In the genomic region with DNA sequence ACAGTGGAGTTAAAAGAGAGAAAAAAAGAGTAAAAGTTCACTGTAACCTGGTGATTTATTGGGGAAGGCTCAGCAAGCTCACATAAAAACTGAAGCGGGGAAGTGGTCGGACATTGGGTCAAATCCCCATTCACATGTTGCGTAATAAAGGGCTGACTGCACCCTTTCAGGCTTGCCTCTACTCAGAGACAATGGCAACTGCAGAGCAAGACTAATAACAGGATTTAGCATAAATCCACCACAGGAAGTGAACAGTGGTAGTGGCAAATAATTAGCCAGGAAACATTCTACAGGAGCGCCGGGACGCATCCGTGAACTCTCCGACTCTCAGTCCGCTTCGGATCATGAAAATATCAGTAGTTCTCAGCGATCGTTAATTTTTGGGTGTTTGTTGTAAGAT, we compare ENCODE assay signal across 8 mouse cellular contexts.
DNase-seq lines count a peak whose midpoint lies in the region; ATAC-seq lines count a peak whose summit lies in the region.

No protein-coding gene starts in this region.

- ATAC-seq in intestine, embryonic 14.5 days (replicated peaks; ENCODE audit: low FRiP score, low TSS enrichment, low read depth) = peak; percentile 72
- peak; percentile 35; the same call in 1 of the 2 replicates for ATAC-seq in liver, embryonic 16.5 days (ENCODE audit: low read depth)
- ATAC-seq in stomach, embryonic 15.5 days (ENCODE audit: insufficient read depth, low FRiP score, low read depth) = peak; percentile 63; the same call in 1 of the 2 replicates
- no peak for ATAC-seq in inflammation-experienced regulatory T-cells, adult 6 months

- H3K36me3 ChIP-seq in intestine, embryonic 14.5 days (ENCODE audit: control insufficient read depth, insufficient read depth, low read length) = no peaks in the 10 kb centered on the region
- H3K36me3 ChIP-seq in liver, embryonic 16.5 days (ENCODE audit: control insufficient read depth, insufficient read depth) = no peaks in the 10 kb centered on the region
- no peaks in the 10 kb centered on the region for H3K36me3 ChIP-seq in stomach, embryonic 15.5 days

- no peaks in the 10 kb centered on the region for H3K27me3 ChIP-seq in intestine, embryonic 14.5 days (replicated peaks; ENCODE audit: control insufficient read depth, insufficient read depth, low read length)
- no peaks in the 10 kb centered on the region for H3K27me3 ChIP-seq in liver, embryonic 16.5 days (ENCODE audit: control insufficient read depth, insufficient read depth, low read depth, low read length)
- no peaks in the 10 kb centered on the region for H3K27me3 ChIP-seq in stomach, embryonic 15.5 days (replicated peaks)

- 0 out of 2 replicates have a peak overlapping the region, but pooled peaks have one; percentile 5 for H3K4me3 ChIP-seq in intestine, embryonic 14.5 days (ENCODE audit: low read depth, low read length)
- H3K4me3 ChIP-seq in liver, embryonic 16.5 days (ENCODE audit: low read depth, low read length) = peak overlapping the region; percentile 38
- peak overlapping the region; percentile 20 for H3K4me3 ChIP-seq in stomach, embryonic 15.5 days (replicated peaks)

- peak overlapping the region; percentile 51 for H3K4me2 ChIP-seq in intestine, embryonic 14.5 days (ENCODE audit: low read length)
- H3K4me2 ChIP-seq in liver, embryonic 16.5 days (ENCODE audit: low read depth, low read length) = peak overlapping the region; percentile 53
- H3K4me2 ChIP-seq in stomach, embryonic 15.5 days = peak overlapping the region; percentile 54

- no peak overlapping the region for H3K27ac ChIP-seq in intestine, embryonic 14.5 days (ENCODE audit: low read depth)
- H3K27ac ChIP-seq in liver, embryonic 16.5 days (ENCODE audit: low read length) = no peak overlapping the region
- H3K27ac ChIP-seq in stomach, embryonic 15.5 days = peak overlapping the region; percentile 7; the same call in 1 of the 2 replicates

- H3K9ac ChIP-seq in intestine, embryonic 14.5 days (ENCODE audit: low read length) = 0 out of 2 replicates have a peak overlapping the region, but pooled peaks have one; percentile 10
- no peak overlapping the region for H3K9ac ChIP-seq in liver, embryonic 16.5 days (ENCODE audit: low read depth, low read length)
- no peak overlapping the region for H3K9ac ChIP-seq in stomach, embryonic 15.5 days

- peaks cover 4% of the 10 kb centered on the region; the same call in 1 of the 2 replicates for H3K4me1 ChIP-seq in intestine, embryonic 14.5 days (replicated peaks; ENCODE audit: control insufficient read depth, insufficient read depth, low read length)
- H3K4me1 ChIP-seq in liver, embryonic 16.5 days (ENCODE audit: control insufficient read depth, low read depth, low read length) = no peaks in the 10 kb centered on the region; the same call in 1 of the 2 replicates
- no peaks in the 10 kb centered on the region for H3K4me1 ChIP-seq in stomach, embryonic 15.5 days

- 15% methylated on average over 12 of the region's 12 CpGs for WGBS in intestine, embryonic 14.5 days
- 9% methylated on average over 12 of the region's 12 CpGs for WGBS in liver, embryonic 16.5 days (ENCODE audit: insufficient replicate concordance)
- 2% methylated on average over 12 of the region's 12 CpGs for WGBS in stomach, embryonic 15.5 days

- DNase-seq in gastrocnemius, adult 18-20 months (ENCODE audit: low spot score) = peak; percentile 4
- DNase-seq in gastrocnemius, adult 8-10 months (ENCODE audit: low spot score in 2 of 2) = no peak
- DNase-seq in embryo, embryonic 10 days (ENCODE audit: low spot score) = peak; percentile 65
- DNase-seq in intestine, embryonic 14.5 days (ENCODE audit: low spot score) = peak; percentile 68
- DNase-seq in layer of hippocampus, postnatal 25 days (ENCODE audit: extremely low spot score in 1 of 2, low spot score in 1 of 2) = no peak

- no peaks in the 10 kb centered on the region for H3K9me3 ChIP-seq in intestine, embryonic 14.5 days (ENCODE audit: control insufficient read depth, low read length)
- no peaks in the 10 kb centered on the region for H3K9me3 ChIP-seq in liver, embryonic 16.5 days (replicated peaks; ENCODE audit: control insufficient read depth, low read length)
- H3K9me3 ChIP-seq in stomach, embryonic 15.5 days = no peaks in the 10 kb centered on the region

Comparison
In these comparisons a context has a peak if more than half of its experiments do, and no peak if none do; other contexts are left out.
1. DNase-seq: peak in gastrocnemius, adult 18-20 months (single experiment), embryo, embryonic 10 days (single experiment) and intestine, embryonic 14.5 days (single experiment); none in gastrocnemius, adult 8-10 months (0 of 2) and layer of hippocampus, postnatal 25 days (0 of 2).
2. Peak in every context shown above with its lines, with median percentiles within 50 percentile points of each other: H3K4me2 ChIP-seq and H3K4me3 ChIP-seq.